Mouse (Mus musculus) ES-Bruce4 (cell line): ENCODE data around the gene Cbx8.

Experiments
- CTCF ChIP-seq: IDR thresholded peaks from one replicate; pipeline ENCODE4 v1.8.1; 2011; ENCODE audit warnings: low read depth, low read length
- POLR2A ChIP-seq: IDR thresholded peaks from one replicate; pipeline ENCODE4 v1.8.1; 2011; ENCODE audit warnings: low read length; ENCODE audit not compliant: insufficient read depth

- TF ChIP-seq CTCF = no peak
- no peak for TF ChIP-seq POLR2A
These were observed 1.9 kb downstream of the Cbx8 start for GRCm38 (mm10) chr11:119038744-119039484.
